Mouse (Mus musculus) kidney, postnatal 0 days (tissue): Measurements from ENCODE around the gene Bdh1. TPM values are rescaled to one million over a fixed set of nuclear protein-coding genes. Genes with fewer than 3 reads are reported as not detected.

Source experiments
- ATAC-seq: fragments of 200-750 bp; cut with Nextera tagmentation; replicated peaks from 2 replicates; pipeline ENCODE4 v1.8.0; 2017; ENCODE audit warnings: low read depth, moderate number of reproducible peaks, moderate TSS enrichment, moderate library complexity; ENCODE audit not compliant: low FRiP score
- DNase-seq: peaks from one replicate; pipeline ENCODE4 v3.0.0-alpha.2; 2016; ENCODE audit warnings: low spot score
- H3K27ac ChIP-seq: fragments of 300-500 bp; sonication (generic); 2 replicates; pipeline ENCODE4 v1.5.1; 2014; ENCODE audit warnings: mild to moderate bottlenecking
- H3K27me3 ChIP-seq: fragments of 300-500 bp; sonication (generic); 2 replicates; pipeline ENCODE4 v1.6.1; 2014; ENCODE audit warnings: low read length, mixed read lengths; ENCODE audit not compliant: insufficient read depth
- H3K36me3 ChIP-seq: fragments of 300-500 bp; sonication (generic); 2 replicates; pipeline ENCODE4 v1.6.1; 2014; ENCODE audit warnings: low read length, mixed read lengths; ENCODE audit not compliant: insufficient read depth
- H3K4me1 ChIP-seq: fragments of 300-500 bp; sonication (generic); replicated peaks from 2 replicates; pipeline ENCODE4 v1.6.1; 2014; ENCODE audit warnings: antibody characterized with exemption, low read length, mixed read lengths; ENCODE audit not compliant: insufficient read depth
- H3K4me2 ChIP-seq: fragments of 300-500 bp; sonication (generic); 2 replicates; pipeline ENCODE4 v1.6.1; 2014; ENCODE audit warnings: mild to moderate bottlenecking, low read length, moderate library complexity, mixed read lengths
- H3K4me3 ChIP-seq: fragments of 300-500 bp; sonication (generic); replicated peaks from 2 replicates; pipeline ENCODE4 v1.5.1; 2014; ENCODE audit warnings: low read depth, low read length
- H3K9ac ChIP-seq: fragments of 300-500 bp; sonication (generic); 2 replicates; pipeline ENCODE4 v1.6.1; 2014; ENCODE audit warnings: low read depth, low read length
- H3K9me3 ChIP-seq: fragments of 300-500 bp; sonication (generic); replicated peaks from 2 replicates; pipeline ENCODE4 v1.6.1; 2016; ENCODE audit warnings: low read length, inconsistent platforms, mixed read lengths
- CTCF ChIP-seq: IDR thresholded peaks from 2 replicates; pipeline ENCODE4 v1.5.1; 2016; ENCODE audit warnings: antibody characterized with exemption, low read depth, mild to moderate bottlenecking, moderate library complexity
- WGBS: fragments of 180-500 bp; shearing (Covaris S2); extraction: QIAGEN DNeasy Blood & Tissue Kit; methylation state at CpG from one replicate; pipeline ENCODE4 v1.1.7; 2014; 5-methylcytosine and 5-hydroxymethylcytosine counted together
- polyA plus RNA-seq: library from polyadenylated mRNA; unstranded; fragments of >200 nt; fragmentation: Nextera tagmentation; extraction: Ambion mirVana; gene quantifications from 2 replicates; pipeline ENCODE4 v1.2.1, GENCODE M21; 2015

Gene Bdh1
- polyA plus RNA-seq, 1 experiment from 2014 or later: 88.8 TPM

GRCm38 (mm10) chr16:31446067-31446853, 24.2 kb downstream of the Bdh1 start:
- no peak overlapping the region for H3K4me3 ChIP-seq
- ATAC-seq (no peak), DNase-seq (no peak)
- no peak overlapping the region for H3K4me2 ChIP-seq
- H3K4me1 ChIP-seq: no peaks in the 10 kb centered on the region
- H3K27ac ChIP-seq: no peak overlapping the region
- H3K36me3 ChIP-seq: no peaks in the 10 kb centered on the region
- no peak overlapping the region for H3K9ac ChIP-seq
- H3K9me3 ChIP-seq: no peaks in the 10 kb centered on the region
- 74% methylated on average over 15 of the region's 15 CpGs for WGBS
- H3K27me3 ChIP-seq: no peaks in the 10 kb centered on the region
- no peak for TF ChIP-seq CTCF

GRCm38 (mm10) chr16:31449973-31450372, 27.9 kb downstream of the Bdh1 start:
- Histone ChIP-seq H3K9me3 (no peaks in the 10 kb centered on the region), H3K4me2 (no peak overlapping the region), H3K27me3 (no peaks in the 10 kb centered on the region), H3K9ac (no peak overlapping the region), H3K27ac (no peak overlapping the region), H3K4me1 (peaks cover 9% of the 10 kb centered on the region; the same call in 1 of the 2 replicates), H3K36me3 (no peaks in the 10 kb centered on the region), H3K4me3 (no peak overlapping the region)
- no peak for DNase-seq
- TF ChIP-seq CTCF: no peak
- no peak for ATAC-seq
- 71% methylated on average over 4 of the region's 4 CpGs for WGBS

GRCm38 (mm10) chr16:31451235-31451634, 29.2 kb downstream of the Bdh1 start:
- WGBS: 48% methylated on average over 3 of the region's 3 CpGs
- no peaks in the 10 kb centered on the region for H3K27me3 ChIP-seq
- DNase-seq (no peak), ATAC-seq (peak; percentile 25; the same call in 1 of the 2 replicates)
- no peak for TF ChIP-seq CTCF
- no peaks in the 10 kb centered on the region for H3K9me3 ChIP-seq
- H3K4me1 ChIP-seq: peaks cover 9% of the 10 kb centered on the region; the same call in 1 of the 2 replicates
- H3K4me2 ChIP-seq: no peak overlapping the region
- H3K36me3 ChIP-seq: no peaks in the 10 kb centered on the region
- no peak overlapping the region for H3K4me3 ChIP-seq
- no peak overlapping the region for H3K27ac ChIP-seq
- no peak overlapping the region for H3K9ac ChIP-seq

- H3K4me1 ChIP-seq: peaks cover 9% of the 10 kb centered on the region; the same call in 1 of the 2 replicates
- no peaks in the 10 kb centered on the region for H3K9me3 ChIP-seq
- H3K27me3 ChIP-seq: no peaks in the 10 kb centered on the region
- ATAC-seq (peak; percentile 18), DNase-seq (peak; percentile 33)
- no peak overlapping the region for H3K9ac ChIP-seq
- 61% methylated on average over 5 of the region's 7 CpGs for WGBS
- TF ChIP-seq CTCF: no peak
- H3K36me3 ChIP-seq: no peaks in the 10 kb centered on the region
- no peak overlapping the region for H3K4me3 ChIP-seq
- H3K27ac ChIP-seq: 0 out of 2 replicates have a peak overlapping the region, but pooled peaks have one; percentile 25
- peak overlapping the region; percentile 32; the same call in 1 of the 2 replicates for H3K4me2 ChIP-seq
Observed at GRCm38 (mm10) chr16:31452467-31452866, 30.4 kb downstream of the Bdh1 start.

- DNase-seq: peak; percentile 44
- no peaks in the 10 kb centered on the region for H3K27me3 ChIP-seq
- H3K27ac ChIP-seq: peak overlapping the region; percentile 70; the same call in 1 of the 2 replicates
- ATAC-seq: peak; percentile 26; the same call in 1 of the 2 replicates
- no peak overlapping the region for H3K4me3 ChIP-seq
- H3K4me2 ChIP-seq: no peak overlapping the region
- no peak overlapping the region for H3K9ac ChIP-seq
- H3K36me3 ChIP-seq: no peaks in the 10 kb centered on the region
- WGBS: 83% methylated on average over 4 of the region's 4 CpGs
- no peak for TF ChIP-seq CTCF
- no peaks in the 10 kb centered on the region for H3K9me3 ChIP-seq
- peaks cover 9% of the 10 kb centered on the region; the same call in 1 of the 2 replicates for H3K4me1 ChIP-seq
Observed at GRCm38 (mm10) chr16:31454013-31454412, 31.9 kb downstream of the Bdh1 start.

- TF ChIP-seq CTCF: no peak
- H3K4me1 ChIP-seq: peaks cover 14% of the 10 kb centered on the region
- H3K4me2 ChIP-seq: no peak overlapping the region
- H3K27me3 ChIP-seq: no peaks in the 10 kb centered on the region
- no peak overlapping the region for H3K9ac ChIP-seq
- no peak overlapping the region for H3K4me3 ChIP-seq
- H3K36me3 ChIP-seq: no peaks in the 10 kb centered on the region
- no peaks in the 10 kb centered on the region for H3K9me3 ChIP-seq
- WGBS: 60% methylated on average over 21 of the region's 21 CpGs
- DNase-seq (peak; percentile 17), ATAC-seq (no peak)
- H3K27ac ChIP-seq: peak overlapping the region; percentile 70
Observed at GRCm38 (mm10) chr16:31455276-31456045, 33.4 kb downstream of the Bdh1 start.
